Mouse (Mus musculus) forebrain, embryonic 11.5 days (tissue): Measurements from ENCODE around the gene Arhgap28. TPM values are rescaled to one million over a fixed set of nuclear protein-coding genes. Genes with fewer than 3 reads are reported as not detected.

Source experiments
- ATAC-seq: fragments of 200-750 bp; cut with Nextera tagmentation; replicated peaks from 2 replicates; pipeline ENCODE4 v1.8.0; 2017; ENCODE audit warnings: moderate TSS enrichment; ENCODE audit not compliant: low FRiP score
- DNase-seq: peaks from one replicate; pipeline ENCODE4 v3.0.0-alpha.2; 2017; ENCODE audit warnings: low spot score
- H3K27ac ChIP-seq: fragments of 300-500 bp; sonication (generic); 2 replicates; pipeline ENCODE4 v1.5.1; 2014; ENCODE audit warnings: low read depth, low read length
- H3K27me3 ChIP-seq: fragments of 300-500 bp; sonication (generic); 2 replicates; pipeline ENCODE4 v1.6.1; 2014; ENCODE audit warnings: mild to moderate bottlenecking, low read length, mixed read lengths; ENCODE audit not compliant: control insufficient read depth, insufficient read depth
- H3K36me3 ChIP-seq: fragments of 300-500 bp; sonication (generic); 2 replicates; pipeline ENCODE4 v1.6.1; 2014; ENCODE audit warnings: mild to moderate bottlenecking, low read length, moderate library complexity, mixed read lengths; ENCODE audit not compliant: control insufficient read depth, insufficient read depth
- H3K4me1 ChIP-seq: fragments of 300-500 bp; sonication (generic); replicated peaks from 2 replicates; pipeline ENCODE4 v1.6.1; 2014; ENCODE audit warnings: low read length, mixed read lengths; ENCODE audit not compliant: control insufficient read depth, insufficient read depth
- H3K4me2 ChIP-seq: fragments of 300-500 bp; sonication (generic); 2 replicates; pipeline ENCODE4 v1.6.1; 2014; ENCODE audit warnings: low read depth, mild to moderate bottlenecking, low read length, moderate library complexity, mixed read lengths; ENCODE audit not compliant: severe bottlenecking
- H3K4me3 ChIP-seq: fragments of 300-500 bp; sonication (generic); 2 replicates; pipeline ENCODE4 v1.5.1; 2014; ENCODE audit warnings: low read depth, low read length
- H3K9ac ChIP-seq: fragments of 300-500 bp; sonication (generic); 2 replicates; pipeline ENCODE4 v1.6.1; 2014; ENCODE audit warnings: low read length
- H3K9me3 ChIP-seq: fragments of 300-500 bp; sonication (generic); 2 replicates; pipeline ENCODE4 v1.6.1; 2016; ENCODE audit warnings: low read length, mixed read lengths; ENCODE audit not compliant: control insufficient read depth
- WGBS: fragments of 180-500 bp; shearing (Covaris S2); extraction: QIAGEN DNeasy Blood & Tissue Kit; methylation state at CpG from one replicate; pipeline ENCODE4 v1.1.7; 2014; 5-methylcytosine and 5-hydroxymethylcytosine counted together
- polyA plus RNA-seq: library from polyadenylated mRNA; unstranded; fragments of >200 nt; fragmentation: Nextera tagmentation; extraction: Ambion mirVana; gene quantifications from 2 replicates; pipeline ENCODE4 v1.2.1, GENCODE M21; 2014

Arhgap28 gene
- polyA plus RNA-seq, 1 experiment from 2014 or later = 21.9 TPM

DNA sequence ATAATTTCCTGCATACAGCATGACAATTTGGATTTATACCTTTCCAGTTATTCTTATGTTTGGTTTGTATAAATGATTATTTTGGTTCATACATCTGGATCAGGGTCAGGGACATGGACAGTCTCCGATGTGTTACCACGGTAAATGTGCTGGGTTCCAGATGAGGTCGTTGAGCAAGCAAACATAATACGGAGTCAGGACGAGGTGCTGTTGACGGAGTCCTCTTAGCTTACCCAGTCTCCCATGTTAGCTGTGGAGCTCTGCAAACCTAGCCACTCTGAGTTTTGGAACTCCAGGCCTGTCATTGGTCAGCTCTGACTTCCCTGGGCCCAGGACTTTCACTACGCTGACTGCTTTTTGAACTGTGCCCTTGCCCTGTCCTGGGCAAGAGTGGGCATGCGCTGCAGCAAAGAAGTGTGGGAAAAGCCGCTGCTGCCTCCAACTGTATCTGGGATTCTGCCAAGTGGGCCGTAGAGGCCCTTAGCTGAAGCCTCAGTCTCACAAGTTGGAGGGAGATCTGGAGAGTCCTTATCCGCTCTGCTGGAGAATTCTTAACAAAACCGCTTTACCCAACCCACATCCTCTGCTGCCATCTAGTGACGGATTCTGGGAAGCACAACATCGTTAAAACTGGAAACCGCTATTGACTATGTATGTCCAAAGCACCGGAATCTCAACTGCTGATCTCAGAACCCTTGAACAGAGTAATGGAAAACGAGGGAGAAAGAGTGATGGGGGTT, 166.4 kb downstream of the Arhgap28 start:
- Histone ChIP-seq H3K27ac (no peak overlapping the region), H3K4me1 (no peaks in the 10 kb centered on the region), H3K4me2 (no peak overlapping the region), H3K27me3 (no peaks in the 10 kb centered on the region), H3K9me3 (no peaks in the 10 kb centered on the region), H3K4me3 (no peak overlapping the region), H3K9ac (no peak overlapping the region; the same call in 1 of the 2 replicates), H3K36me3 (no peaks in the 10 kb centered on the region)
- 59% methylated on average over 17 of the region's 17 CpGs for WGBS
- DNase-seq (peak; percentile 86), ATAC-seq (peak; percentile 55)

DNA sequence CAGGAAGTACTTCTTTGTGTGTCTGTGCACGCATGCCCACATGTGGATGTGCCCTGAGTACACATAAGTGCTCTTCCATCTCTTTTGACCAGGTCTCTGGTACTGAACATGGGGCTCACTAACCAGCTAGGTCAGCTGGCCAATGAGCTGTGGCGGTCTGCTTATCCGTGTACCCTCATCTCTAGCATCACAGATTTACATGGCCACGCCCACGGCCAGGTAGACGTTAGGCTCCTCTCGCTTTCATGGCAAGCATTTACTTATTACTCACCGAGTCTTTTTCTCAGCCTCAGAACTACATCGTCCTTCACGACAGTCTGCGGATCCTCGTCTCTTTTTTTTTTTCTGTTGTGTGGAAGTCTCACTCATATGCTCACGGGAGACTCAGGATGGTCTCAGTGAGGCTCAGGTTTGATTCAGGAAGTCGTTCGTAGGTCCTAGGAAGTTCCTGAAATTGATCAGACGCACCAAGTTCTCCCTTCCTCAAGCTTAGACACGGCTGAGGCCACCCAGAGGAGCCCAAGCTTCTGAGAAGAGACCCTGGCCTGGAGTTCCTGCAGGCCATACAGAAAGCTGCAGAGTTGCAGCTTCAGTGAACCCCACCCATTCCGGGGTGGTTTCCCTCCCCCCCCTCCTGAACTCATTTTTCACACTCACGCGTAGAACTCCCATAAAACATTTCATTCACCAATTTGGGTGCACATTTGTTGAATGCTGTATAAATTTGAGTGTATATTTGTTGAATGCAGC, 167.6 kb downstream of the Arhgap28 start:
- DNase-seq (no peak), ATAC-seq (no peak)
- Histone ChIP-seq H3K27me3 (no peaks in the 10 kb centered on the region), H3K4me3 (no peak overlapping the region), H3K36me3 (no peaks in the 10 kb centered on the region), H3K9me3 (no peaks in the 10 kb centered on the region), H3K4me1 (no peaks in the 10 kb centered on the region), H3K9ac (no peak overlapping the region), H3K4me2 (no peak overlapping the region), H3K27ac (no peak overlapping the region)
- 96% methylated on average over 20 of the region's 20 CpGs for WGBS

- 97% methylated on average over 3 of the region's 3 CpGs for WGBS
These were observed 176.5 kb downstream of the Arhgap28 start for GRCm38 (mm10) chr17:67827431-67827830.

DNA sequence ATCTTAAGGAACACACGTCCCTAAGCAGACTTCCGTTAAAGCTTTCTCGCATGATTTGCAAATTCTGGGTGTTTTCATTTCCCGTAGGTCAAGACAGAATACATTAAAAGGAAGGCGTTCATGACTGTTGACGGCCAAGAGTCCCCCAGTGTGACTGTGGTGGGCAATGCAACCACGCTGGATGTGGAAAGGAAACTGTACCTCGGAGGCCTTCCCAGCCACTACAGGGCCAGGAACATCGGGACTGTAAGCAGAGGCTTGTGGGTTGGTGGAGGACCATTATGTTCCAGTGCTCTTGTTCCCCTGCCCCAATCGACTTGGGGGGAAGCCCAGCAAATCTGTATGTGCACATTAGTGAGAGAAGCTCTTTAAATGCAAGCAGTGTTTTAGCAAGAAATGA, 187.0 kb downstream of the Arhgap28 start:
- Histone ChIP-seq H3K4me3 (no peak overlapping the region), H3K9me3 (no peaks in the 10 kb centered on the region), H3K27ac (no peak overlapping the region), H3K9ac (no peak overlapping the region), H3K36me3 (peaks cover 17% of the 10 kb centered on the region), H3K27me3 (no peaks in the 10 kb centered on the region), H3K4me1 (no peaks in the 10 kb centered on the region), H3K4me2 (no peak overlapping the region)
- 93% methylated on average over 10 of the region's 10 CpGs for WGBS
- DNase-seq = no peak
- ATAC-seq = no peak

More at GRCm38 (mm10) chr17:67827431-67827830, 176.5 kb downstream of the Arhgap28 start:
- H3K4me3 ChIP-seq = no peak overlapping the region
- H3K9me3 ChIP-seq = no peaks in the 10 kb centered on the region; the same call in 1 of the 2 replicates
- no peaks in the 10 kb centered on the region for H3K4me1 ChIP-seq
- ATAC-seq = no peak
- H3K27me3 ChIP-seq = no peaks in the 10 kb centered on the region
- no peak overlapping the region for H3K27ac ChIP-seq
- no peak overlapping the region for H3K9ac ChIP-seq
- no peaks in the 10 kb centered on the region; the same call in 1 of the 2 replicates for H3K36me3 ChIP-seq
- no peak overlapping the region for H3K4me2 ChIP-seq
- no peak for DNase-seq

- Histone ChIP-seq H3K27me3 (no peaks in the 10 kb centered on the region), H3K4me1 (no peaks in the 10 kb centered on the region), H3K9me3 (no peaks in the 10 kb centered on the region), H3K36me3 (peaks cover 23% of the 10 kb centered on the region), H3K4me2 (no peak overlapping the region), H3K27ac (no peak overlapping the region), H3K9ac (no peak overlapping the region), H3K4me3 (no peak overlapping the region)
- no peak for ATAC-seq
- WGBS = 95% methylated on average over 11 of the region's 11 CpGs
- no peak for DNase-seq
These were observed 188.2 kb downstream of the Arhgap28 start for GRCm38 (mm10) chr17:67815720-67816119.

- ATAC-seq = no peak
- Histone ChIP-seq H3K27me3 (no peaks in the 10 kb centered on the region), H3K36me3 (peaks cover 20% of the 10 kb centered on the region; the same call in 1 of the 2 replicates), H3K4me3 (no peak overlapping the region), H3K9ac (no peak overlapping the region), H3K9me3 (no peaks in the 10 kb centered on the region), H3K4me2 (no peak overlapping the region), H3K4me1 (no peaks in the 10 kb centered on the region), H3K27ac (no peak overlapping the region)
- DNase-seq = no peak
- 97% methylated on average over 6 of the region's 6 CpGs for WGBS
These were observed 190.3 kb downstream of the Arhgap28 start for GRCm38 (mm10) chr17:67813666-67814065.

DNA sequence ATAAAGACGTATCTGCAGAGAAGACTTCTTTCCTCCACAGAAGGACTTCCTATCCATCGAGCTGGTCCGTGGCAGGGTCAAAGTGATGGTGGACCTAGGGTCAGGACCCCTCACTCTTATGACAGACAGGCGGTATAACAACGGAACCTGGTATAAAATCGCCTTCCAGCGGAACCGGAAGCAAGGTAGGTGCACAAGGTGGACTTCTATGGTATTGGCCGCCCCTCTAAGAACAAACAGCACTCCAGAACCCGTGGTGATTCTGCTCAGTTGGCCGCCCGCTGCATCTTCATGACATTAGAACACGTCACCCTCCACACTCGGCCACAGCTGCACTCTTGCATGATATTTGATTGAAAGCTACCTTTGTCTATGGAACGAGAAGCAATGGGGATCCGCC, 194.7 kb downstream of the Arhgap28 start:
- Histone ChIP-seq H3K9ac (no peak overlapping the region), H3K4me1 (no peaks in the 10 kb centered on the region), H3K4me2 (no peak overlapping the region), H3K4me3 (no peak overlapping the region), H3K36me3 (peaks cover 9% of the 10 kb centered on the region; the same call in 1 of the 2 replicates), H3K9me3 (no peaks in the 10 kb centered on the region), H3K27me3 (no peaks in the 10 kb centered on the region), H3K27ac (no peak overlapping the region)
- ATAC-seq (no peak), DNase-seq (no peak)
- 94% methylated on average over 16 of the region's 16 CpGs for WGBS
